Mouse (Mus musculus) intestine, embryonic 15.5 days (tissue): Measurements from ENCODE around the gene Trhr2. TPM values are rescaled to one million over a fixed set of nuclear protein-coding genes. Genes with fewer than 3 reads are reported as not detected.

Source experiments
- ATAC-seq: fragments of 200-750 bp; cut with Nextera tagmentation; 2 replicates; pipeline ENCODE4 v1.8.0; 2017; ENCODE audit warnings: moderate TSS enrichment, moderate library complexity
- H3K27ac ChIP-seq: fragments of 300-500 bp; sonication (generic); 2 replicates; pipeline ENCODE4 v1.5.1; 2015; ENCODE audit warnings: mild to moderate bottlenecking, inconsistent platforms
- H3K27me3 ChIP-seq: fragments of 300-500 bp; sonication (generic); replicated peaks from 2 replicates; pipeline ENCODE4 v1.6.1; 2015; ENCODE audit warnings: inconsistent platforms
- H3K36me3 ChIP-seq: fragments of 300-500 bp; sonication (generic); 2 replicates; pipeline ENCODE4 v1.6.1; 2015; ENCODE audit warnings: inconsistent platforms
- H3K4me1 ChIP-seq: fragments of 300-500 bp; sonication (generic); replicated peaks from 2 replicates; pipeline ENCODE4 v1.6.1; 2015; ENCODE audit warnings: inconsistent platforms
- H3K4me2 ChIP-seq: fragments of 300-500 bp; sonication (generic); replicated peaks from 2 replicates; pipeline ENCODE4 v1.6.1; 2015; ENCODE audit warnings: mild to moderate bottlenecking, inconsistent platforms
- H3K4me3 ChIP-seq: fragments of 300-500 bp; sonication (generic); replicated peaks from 2 replicates; pipeline ENCODE4 v1.5.1; 2015; ENCODE audit warnings: inconsistent platforms
- H3K9ac ChIP-seq: fragments of 300-500 bp; sonication (generic); 2 replicates; pipeline ENCODE4 v1.6.1; 2015; ENCODE audit warnings: inconsistent platforms
- H3K9me3 ChIP-seq: fragments of 300-500 bp; sonication (generic); 2 replicates; pipeline ENCODE4 v1.6.1; 2016; ENCODE audit warnings: inconsistent platforms
- WGBS: fragments of 180-500 bp; shearing (Covaris S2); methylation state at CpG from one replicate; pipeline ENCODE4 v1.1.7; 2015; 5-methylcytosine and 5-hydroxymethylcytosine counted together
- polyA plus RNA-seq: library from polyadenylated mRNA; unstranded; fragments of >200 nt; fragmentation: Nextera tagmentation; extraction: Ambion mirVana; gene quantifications from 2 replicates; pipeline ENCODE4 v1.2.1, GENCODE M21; 2015

The Trhr2 gene
- polyA plus RNA-seq, 1 experiment from 2014 or later = not detected

DNA sequence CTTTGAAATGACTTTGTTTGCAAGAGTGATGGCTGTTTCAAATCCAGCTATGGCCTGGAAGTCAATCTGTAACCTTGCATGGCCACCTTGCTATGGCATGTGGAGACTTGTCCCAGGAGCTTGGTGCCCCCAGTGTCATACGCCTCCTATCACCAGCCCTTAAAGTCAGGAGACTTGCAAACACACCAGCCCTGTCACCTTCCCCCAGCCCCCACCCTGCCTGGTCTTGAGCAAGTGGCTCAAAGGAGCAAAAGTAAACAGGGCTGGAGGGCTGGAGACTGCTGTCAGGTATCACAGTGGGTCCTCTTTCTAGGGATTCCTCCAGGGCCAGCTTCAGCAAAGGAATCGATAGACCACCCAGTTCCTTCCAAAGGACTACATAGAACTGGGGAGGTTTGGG, 49.4 kb downstream of the Trhr2 start:
- 59% methylated on average over 2 of the region's 2 CpGs for WGBS
- Histone ChIP-seq H3K27me3 (no peaks in the 10 kb centered on the region), H3K9me3 (no peaks in the 10 kb centered on the region), H3K4me1 (peaks cover 74% of the 10 kb centered on the region), H3K27ac (0 out of 2 replicates have a peak overlapping the region, but pooled peaks have one; percentile 36), H3K36me3 (no peaks in the 10 kb centered on the region), H3K4me2 (no peak overlapping the region), H3K4me3 (no peak overlapping the region), H3K9ac (no peak overlapping the region)
- ATAC-seq = no peak

DNA sequence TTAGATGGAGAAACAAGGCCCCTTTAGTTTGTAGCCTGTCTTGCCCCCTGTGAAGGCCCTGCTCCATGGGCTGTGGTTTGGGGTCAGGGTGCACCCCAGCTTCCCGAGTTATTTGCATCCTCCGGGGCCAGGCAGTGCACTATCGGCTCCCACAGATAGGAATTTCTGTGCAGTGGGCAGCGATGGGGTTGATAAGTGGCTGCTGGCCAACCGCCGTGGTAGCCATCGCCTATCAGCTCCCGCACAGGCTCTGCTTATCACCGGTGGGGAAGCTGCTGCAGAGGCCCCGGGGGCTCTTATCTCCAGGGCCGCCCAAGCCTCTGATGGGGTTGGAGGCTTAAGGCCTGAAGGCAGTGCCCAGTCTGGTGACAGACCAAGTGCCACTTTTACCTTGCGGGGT, 51.3 kb downstream of the Trhr2 start:
- Histone ChIP-seq H3K27me3 (no peaks in the 10 kb centered on the region), H3K4me2 (no peak overlapping the region), H3K27ac (no peak overlapping the region), H3K9me3 (no peaks in the 10 kb centered on the region), H3K4me3 (no peak overlapping the region), H3K4me1 (peaks cover 73% of the 10 kb centered on the region), H3K36me3 (no peaks in the 10 kb centered on the region), H3K9ac (no peak overlapping the region)
- WGBS = 51% methylated on average over 12 of the region's 12 CpGs
- ATAC-seq = peak; percentile 27; the same call in 1 of the 2 replicates

DNA sequence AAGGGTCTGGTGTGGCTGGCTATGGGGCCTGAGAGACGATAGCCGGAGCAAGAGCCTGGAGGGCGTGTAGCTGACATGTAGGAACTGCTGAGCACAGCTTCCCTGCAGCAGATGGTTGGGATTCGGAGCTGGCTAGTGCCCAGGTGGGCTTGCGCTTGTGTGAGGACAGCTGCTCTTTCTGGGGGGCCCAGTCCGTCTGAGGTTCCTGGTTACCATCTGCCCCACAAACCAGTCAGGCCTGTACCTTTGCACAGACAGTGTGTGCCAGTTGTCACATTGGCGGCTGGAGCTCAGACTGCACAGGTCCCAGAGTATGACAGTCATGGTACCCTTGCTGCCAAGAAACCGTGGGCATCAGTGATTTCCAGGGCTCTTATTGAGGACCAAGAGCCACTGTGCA, 52.7 kb downstream of the Trhr2 start:
- H3K4me1 ChIP-seq = peaks cover 75% of the 10 kb centered on the region
- no peak for ATAC-seq

More for the DNA sequence above, 52.7 kb downstream of the Trhr2 start:
- no peaks in the 10 kb centered on the region for H3K9me3 ChIP-seq
- H3K9ac ChIP-seq = 0 out of 2 replicates have a peak overlapping the region, but pooled peaks have one; percentile 1
- no peaks in the 10 kb centered on the region for H3K36me3 ChIP-seq
- no peak overlapping the region for H3K4me3 ChIP-seq
- H3K27ac ChIP-seq = no peak overlapping the region
- no peak overlapping the region for H3K4me2 ChIP-seq
- WGBS = 76% methylated on average over 8 of the region's 8 CpGs
- H3K27me3 ChIP-seq = no peaks in the 10 kb centered on the region

Other genes with a start within 250 kb of the Trhr2 start
- 4.9 and 5.2 TPM in 2 replicates for gene Zfpm1, start 78.6 kb downstream of the Trhr2 start, polyA plus RNA-seq
- gene Zc3h18, start 15.9 kb upstream of the Trhr2 start, polyA plus RNA-seq = 53.9 and 54.0 TPM in 2 replicates
- gene Il17c, start 61.3 kb upstream of the Trhr2 start, polyA plus RNA-seq = not detected in 2 replicates
- 307 and 314 TPM in 2 replicates for gene Cyba, start 72.2 kb upstream of the Trhr2 start, polyA plus RNA-seq
- gene Mvd, start 82.7 kb upstream of the Trhr2 start, polyA plus RNA-seq = 60.2 and 68.3 TPM in 2 replicates
- gene Snai3, start 100.0 kb upstream of the Trhr2 start, polyA plus RNA-seq = 0.57 and 0.86 TPM in 2 replicates
- gene Rnf166, start 115.3 kb upstream of the Trhr2 start, polyA plus RNA-seq = 29.5 and 31.5 TPM in 2 replicates
- gene Ctu2, start 115.4 kb upstream of the Trhr2 start, polyA plus RNA-seq = 43.4 and 44.6 TPM in 2 replicates
- gene Piezo1, start 190.6 kb upstream of the Trhr2 start, polyA plus RNA-seq = 10.8 and 12.2 TPM in 2 replicates
- 40.3 and 41.8 TPM in 2 replicates for gene Cdt1, start 207.3 kb upstream of the Trhr2 start, polyA plus RNA-seq
- gene Aprt, start 216.2 kb upstream of the Trhr2 start, polyA plus RNA-seq = 545 and 612 TPM in 2 replicates